Mouse (Mus musculus): ENCODE data around the gene H2-Ke6. TPM values are rescaled to one million over a fixed set of nuclear protein-coding genes. Genes with fewer than 3 reads are reported as not detected.
A peak's percentile ranks its signal among the peaks of the same experiment; 100 is the strongest.

H2-Ke6 gene
- polyA plus RNA-seq (2012; rRNA removed), result 75.6 and 95.1 TPM in 2 replicates

- DNase-seq (ENCODE audit: low read depth), result no peak
Observed at GRCm38 (mm10) chr17:34027656-34028223, at the start of gene H2-Ke6. Gene H2-Ke6 (minus strand): TSS chr17:34028060.

DNA sequence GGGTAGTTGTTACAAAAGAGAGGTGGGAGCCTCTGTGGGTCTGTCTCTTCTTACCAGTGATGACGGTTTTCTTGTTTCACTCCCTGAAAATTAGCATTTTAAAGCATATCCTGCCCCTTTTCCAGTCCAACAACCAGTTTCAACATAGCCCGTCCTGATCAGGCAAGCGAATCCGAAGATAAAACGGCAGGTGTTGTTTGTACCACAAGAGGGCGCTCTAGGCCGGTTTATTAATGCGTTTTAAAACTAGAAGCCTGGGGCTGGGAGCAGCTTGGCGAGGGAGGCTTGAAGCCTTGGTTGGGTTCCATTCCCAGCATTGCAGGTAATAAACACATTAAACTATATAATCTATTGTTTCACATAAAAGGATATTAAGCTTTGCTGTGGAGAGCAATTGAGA, 49.7 kb upstream of the H2-Ke6 start:
- peak; percentile 13 for DNase-seq (ENCODE audit: low read depth)

- peak; percentile 5 for DNase-seq (ENCODE audit: low read depth)
Observed at GRCm38 (mm10) chr17:34075271-34075670, 47.4 kb upstream of the H2-Ke6 start.

GRCm38 (mm10) chr17:34072091-34072490, 44.2 kb upstream of the H2-Ke6 start:
- DNase-seq (ENCODE audit: low read depth), result no peak

GRCm38 (mm10) chr17:34068864-34069263, 41.0 kb upstream of the H2-Ke6 start:
- DNase-seq (ENCODE audit: low read depth), result no peak

DNA sequence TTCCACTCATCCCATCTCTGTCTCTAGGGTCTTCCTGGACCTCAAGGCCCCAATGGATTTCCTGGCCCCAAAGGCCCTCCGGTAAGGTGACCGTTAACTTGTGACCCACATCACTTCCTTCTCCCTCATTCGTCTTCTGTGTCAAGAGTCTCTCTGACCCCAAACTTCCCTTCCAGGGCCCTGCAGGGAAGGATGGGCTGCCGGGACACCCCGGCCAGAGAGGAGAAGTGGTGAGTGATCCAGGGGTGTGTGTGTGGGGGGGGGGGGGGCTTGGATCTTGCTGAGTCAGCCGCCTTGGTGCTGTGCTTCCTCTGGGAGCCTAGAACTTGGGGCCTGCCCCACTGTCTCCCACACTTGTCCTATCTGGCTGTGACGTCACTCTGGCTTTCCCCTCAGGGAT, 29.4 kb upstream of the H2-Ke6 start:
- no peak for DNase-seq (ENCODE audit: low read depth)

GRCm38 (mm10) chr17:34047404-34048050, 19.7 kb upstream of the H2-Ke6 start:
- DNase-seq (ENCODE audit: low read depth), result no peak

DNA sequence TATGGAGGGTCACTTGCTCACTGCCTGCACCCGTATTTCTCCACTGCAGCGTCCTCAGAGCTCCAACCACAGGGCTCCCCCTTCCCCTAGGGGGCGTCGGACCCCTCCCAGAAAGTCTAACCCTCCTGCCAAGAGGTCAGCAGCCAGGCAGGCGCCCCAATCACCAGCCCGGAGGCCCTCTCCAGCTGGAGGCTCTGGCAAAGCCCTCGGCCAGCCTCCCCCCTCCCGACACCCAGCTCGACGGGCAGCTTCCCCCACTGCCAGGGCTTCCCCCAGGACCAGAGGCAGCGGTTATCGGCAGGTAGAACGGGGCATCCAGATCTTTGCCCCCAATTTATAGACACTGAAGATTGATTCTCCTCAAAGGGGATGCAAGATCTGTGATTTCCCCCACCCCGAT, 18.1 kb upstream of the H2-Ke6 start:
- DNase-seq (ENCODE audit: low read depth), result no peak

DNA sequence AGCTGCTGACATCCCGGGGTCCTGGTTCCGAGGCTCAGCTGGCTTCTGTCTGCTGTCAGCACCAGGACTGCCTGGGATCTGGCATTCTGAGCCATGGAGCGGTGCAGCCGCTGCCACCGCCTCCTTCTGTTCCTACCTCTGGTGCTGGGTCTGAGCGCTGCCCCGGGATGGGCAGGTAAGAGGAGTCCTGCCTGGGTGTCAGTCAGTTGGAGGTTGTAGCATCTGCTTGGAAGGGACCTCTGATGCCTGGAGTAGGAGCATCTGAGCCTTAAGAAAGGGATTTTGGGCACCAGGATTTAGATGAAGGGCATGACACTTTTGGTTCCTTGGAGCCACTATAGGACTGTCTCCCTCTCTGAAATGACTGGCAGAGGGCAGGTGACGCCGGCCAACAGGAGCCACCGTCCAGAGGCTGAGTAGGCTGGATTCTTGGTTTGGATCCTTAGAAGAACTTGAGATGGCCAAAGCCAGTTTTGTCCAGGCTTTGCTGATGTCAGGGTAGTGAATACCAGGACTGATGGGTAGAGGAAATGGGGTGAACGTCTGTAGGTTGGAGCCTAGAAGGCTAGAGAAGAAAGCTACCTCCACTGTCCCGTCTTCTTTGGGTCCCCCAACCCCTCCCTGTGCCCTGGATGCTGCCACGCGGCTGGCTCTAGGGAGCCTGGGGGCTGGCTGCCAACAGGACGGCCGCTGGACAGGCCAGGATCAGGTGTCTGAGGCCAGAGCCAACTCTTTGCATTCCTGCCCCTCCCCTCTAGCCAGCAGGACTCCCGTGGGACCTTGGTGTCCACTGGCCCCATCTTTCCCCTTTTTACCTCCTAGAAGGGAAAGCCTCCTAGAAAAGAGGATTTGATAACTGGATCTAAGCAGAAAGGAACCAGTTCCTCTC, 11.9 kb upstream of the H2-Ke6 start:
- DNase-seq (ENCODE audit: low read depth), result no peak

GRCm38 (mm10) chr17:34038878-34039561, 11.2 kb upstream of the H2-Ke6 start, which contains the start of gene Col11a2:
Gene Col11a2 (plus strand): TSS chr17:34039437.
- no peak for DNase-seq (ENCODE audit: low read depth)

DNA sequence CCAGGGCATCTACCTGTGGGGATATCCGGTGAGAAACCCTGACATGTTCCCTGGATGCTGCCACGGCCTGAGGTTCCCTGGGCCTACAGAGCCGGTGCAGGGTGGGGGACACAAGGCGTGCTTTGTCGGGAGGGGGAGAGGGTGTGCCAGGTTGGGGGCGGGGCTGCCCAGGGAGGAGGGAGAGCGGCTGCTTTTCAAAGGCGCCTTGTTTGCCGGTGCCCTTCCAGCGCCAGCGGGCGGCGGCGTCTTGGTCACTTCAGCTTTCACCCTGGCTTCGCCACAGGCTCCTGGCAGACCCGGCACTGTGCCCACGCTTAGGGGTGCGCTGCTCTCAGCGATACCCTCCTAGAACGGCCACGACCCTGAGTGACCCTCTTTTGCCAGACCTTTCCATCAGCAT, 10.6 kb upstream of the H2-Ke6 start:
- DNase-seq (ENCODE audit: low read depth), result no peak

DNA sequence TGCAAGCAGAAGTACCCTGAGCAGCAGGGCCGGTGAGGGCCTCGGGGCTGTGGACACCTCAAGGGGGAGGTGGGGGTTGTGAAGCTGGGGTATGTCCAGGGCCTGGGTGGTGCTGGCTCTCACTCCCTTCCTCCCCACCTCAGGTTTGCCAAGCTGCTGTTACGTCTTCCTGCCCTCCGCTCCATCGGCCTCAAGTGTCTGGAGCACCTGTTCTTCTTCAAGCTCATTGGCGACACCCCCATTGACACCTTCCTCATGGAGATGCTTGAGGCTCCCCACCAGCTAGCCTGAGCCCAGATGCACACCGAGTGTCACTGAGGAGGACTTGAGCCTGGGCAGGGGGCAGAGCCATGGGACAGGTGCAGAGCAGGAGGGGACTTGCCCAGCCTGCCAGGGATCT, 9.4 kb upstream of the H2-Ke6 start:
- DNase-seq (ENCODE audit: low read depth), result no peak

- no peak for DNase-seq (ENCODE audit: low read depth)
Observed at GRCm38 (mm10) chr17:34036647-34037046, 8.8 kb upstream of the H2-Ke6 start.

DNA sequence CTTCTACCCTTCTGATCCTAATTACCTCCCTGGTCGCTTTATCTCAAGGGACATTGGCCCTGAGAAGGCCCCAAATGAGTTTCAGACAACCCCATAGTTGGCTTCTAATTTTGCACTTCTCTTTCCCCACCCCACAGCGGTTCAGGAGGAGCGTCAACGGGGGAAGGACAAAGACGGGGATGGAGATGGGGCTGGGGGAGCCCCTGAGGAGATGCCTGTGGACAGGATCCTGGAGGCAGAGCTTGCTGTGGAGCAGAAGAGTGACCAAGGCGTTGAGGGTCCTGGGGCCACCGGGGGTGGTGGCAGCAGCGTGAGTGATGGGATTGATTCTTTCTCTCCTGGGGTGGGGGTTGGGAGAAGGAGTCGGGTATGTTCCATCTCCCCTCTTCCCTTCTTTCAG, 7.7 kb upstream of the H2-Ke6 start:
- DNase-seq (ENCODE audit: low read depth), result no peak

GRCm38 (mm10) chr17:34034064-34034463, 6.2 kb upstream of the H2-Ke6 start:
- no peak for DNase-seq (ENCODE audit: low read depth)

- no peak for DNase-seq (ENCODE audit: low read depth)
Observed at GRCm38 (mm10) chr17:34033441-34033840, 5.6 kb upstream of the H2-Ke6 start.

GRCm38 (mm10) chr17:34032806-34033205, 4.9 kb upstream of the H2-Ke6 start:
- no peak for DNase-seq (ENCODE audit: low read depth)

DNA sequence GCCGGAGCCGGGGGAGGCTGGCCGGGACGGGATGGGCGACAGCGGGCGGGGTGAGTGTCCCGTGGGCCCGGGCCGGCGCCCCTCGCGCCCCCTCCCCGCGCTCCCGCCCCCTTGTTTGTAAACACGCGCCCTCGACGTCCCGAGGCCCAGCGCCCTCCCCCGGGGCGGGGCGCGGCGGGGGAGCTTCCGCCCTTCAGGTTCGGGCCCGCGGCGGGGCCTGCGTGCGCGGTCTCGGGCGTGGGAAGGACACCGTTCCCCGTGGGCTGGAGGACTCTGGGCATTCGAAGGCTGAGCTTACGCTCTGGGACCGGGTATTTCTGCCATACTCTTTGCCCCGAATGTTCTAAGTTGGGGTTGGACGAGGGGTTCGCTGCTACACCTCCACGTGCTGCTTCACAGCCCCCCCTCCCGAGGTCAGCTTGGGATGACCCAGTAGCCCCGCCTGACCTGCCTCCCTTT, 4.3 kb upstream of the H2-Ke6 start:
- DNase-seq (ENCODE audit: low read depth), result no peak

- peak; percentile 67 for DNase-seq (ENCODE audit: low read depth)
Observed at GRCm38 (mm10) chr17:34031465-34032173, 3.8 kb upstream of the H2-Ke6 start, which contains the start of the genes Slc39a7 and Rxrb. Gene Slc39a7 (minus strand): TSS chr17:34031682. Gene Rxrb (plus strand): TSS chr17:34031812.

- DNase-seq (ENCODE audit: low read depth), result no peak
Observed at GRCm38 (mm10) chr17:34030861-34031326, 3.0 kb upstream of the H2-Ke6 start.

Data from gonadal fat pad, adult 2 months (tissue).